Mouse (Mus musculus): ENCODE measurements around the gene Mylk4. TPM values are rescaled to one million over a fixed set of nuclear protein-coding genes. Genes with fewer than 3 reads are reported as not detected.
A peak's percentile ranks its signal among the peaks of the same experiment; 100 is the strongest.

The Mylk4 gene
- polyA plus RNA-seq, 1 experiment from 2014 or later: not detected

DNA sequence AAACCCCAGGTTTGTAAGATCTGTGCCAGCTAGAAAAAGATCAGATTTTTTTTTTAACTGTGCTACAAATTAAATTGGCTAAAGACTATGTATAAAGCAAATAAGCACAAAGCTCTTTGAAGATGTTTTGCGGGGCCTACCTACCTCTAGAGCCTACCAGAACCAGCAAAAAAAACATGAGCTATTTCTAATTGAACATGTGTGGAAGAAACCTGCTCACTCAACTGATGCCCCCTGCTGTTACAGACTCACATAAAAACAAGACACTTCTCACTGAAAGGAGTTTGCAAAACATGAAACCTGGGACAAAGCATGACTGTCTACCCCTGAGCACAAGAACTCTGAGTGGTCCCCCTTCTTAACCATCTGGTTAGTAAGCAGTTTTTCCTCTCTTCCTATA is 13.3 kb upstream of the Mylk4 start:
- H3K27ac ChIP-seq (ENCODE audit: low read depth): no peak overlapping the region

DNA sequence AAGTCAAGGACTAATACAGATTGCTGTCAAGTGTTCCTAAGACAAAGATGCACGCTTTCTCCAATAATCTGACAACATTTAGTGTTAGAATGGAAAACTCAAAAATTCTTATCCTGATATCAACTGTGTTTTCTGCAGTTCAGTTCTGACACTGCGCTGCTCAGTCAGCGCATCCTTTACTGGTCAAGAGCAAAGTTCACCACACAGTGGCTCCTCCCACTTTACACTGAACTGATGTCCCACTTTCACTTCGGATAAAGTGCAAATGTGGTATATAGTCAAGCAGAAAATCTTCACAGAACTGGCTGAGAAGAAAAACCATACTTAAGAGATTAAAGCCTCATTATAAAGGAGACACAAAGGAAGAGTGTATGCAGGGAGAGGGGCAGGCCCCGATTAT is 11.4 kb upstream of the Mylk4 start:
- Histone ChIP-seq H3K4me3 (ENCODE audit: low read depth, low read length) (no peak overlapping the region), H3K27ac (ENCODE audit: low read depth) (no peak overlapping the region), H3K36me3 (ENCODE audit: insufficient read depth) (no peaks in the 10 kb centered on the region), H3K9me3 (ENCODE audit: low read depth, low read length) (no peaks in the 10 kb centered on the region), H3K4me1 (ENCODE audit: insufficient read depth) (no peaks in the 10 kb centered on the region), H3K9ac (no peak overlapping the region), H3K27me3 (ENCODE audit: insufficient read depth, low read length) (no peaks in the 10 kb centered on the region), H3K4me2 (no peak overlapping the region)
- ATAC-seq (ENCODE audit: insufficient read depth) (no peak), DNase-seq (no peak)
- no peak for TF ChIP-seq CTCF (IDR thresholded peaks at IDR 0.05; ENCODE audit: low read depth)
- 84% methylated on average over 5 of the region's 5 CpGs for WGBS

More for the DNA sequence above, 13.3 kb upstream of the Mylk4 start:
- Histone ChIP-seq H3K9me3 (ENCODE audit: low read depth, low read length) (no peaks in the 10 kb centered on the region), H3K27me3 (ENCODE audit: insufficient read depth, low read length) (no peaks in the 10 kb centered on the region), H3K36me3 (ENCODE audit: insufficient read depth) (no peaks in the 10 kb centered on the region), H3K4me1 (ENCODE audit: insufficient read depth) (no peaks in the 10 kb centered on the region), H3K4me3 (ENCODE audit: low read depth, low read length) (no peak overlapping the region), H3K9ac (no peak overlapping the region), H3K4me2 (no peak overlapping the region)
- WGBS: 90% methylated on average over 1 of the region's 1 CpGs
- peak; percentile 15; the same call in 1 of the 2 replicates for TF ChIP-seq CTCF (IDR thresholded peaks at IDR 0.05; ENCODE audit: low read depth)
- no peak for DNase-seq
- ATAC-seq (ENCODE audit: insufficient read depth): no peak

DNA sequence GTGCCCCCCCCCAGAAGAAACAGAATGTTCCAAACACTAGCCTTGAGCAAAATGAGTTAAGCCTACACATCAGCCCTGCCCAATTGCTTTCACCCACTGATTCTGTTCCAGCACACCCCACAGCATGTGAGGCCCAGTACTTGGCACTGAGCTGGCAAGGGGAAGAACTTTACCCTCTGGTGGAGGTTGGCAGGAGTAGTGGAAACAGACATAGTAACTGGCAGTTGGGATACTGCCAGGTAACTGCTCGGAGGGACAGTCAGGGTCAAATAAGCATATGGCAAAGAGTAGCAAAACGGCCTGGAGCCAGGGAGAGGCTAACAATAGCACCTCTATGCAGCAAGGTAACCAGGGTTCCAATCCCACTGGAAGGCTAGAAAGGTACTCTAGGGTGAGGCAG is 10.9 kb upstream of the Mylk4 start:
- H3K27ac ChIP-seq (ENCODE audit: low read depth): no peak overlapping the region
- 51% methylated on average over 2 of the region's 2 CpGs for WGBS
- TF ChIP-seq CTCF (IDR thresholded peaks at IDR 0.05; ENCODE audit: low read depth): no peak
- no peak overlapping the region for H3K4me2 ChIP-seq
- no peaks in the 10 kb centered on the region for H3K9me3 ChIP-seq (ENCODE audit: low read depth, low read length)
- no peaks in the 10 kb centered on the region for H3K36me3 ChIP-seq (ENCODE audit: insufficient read depth)
- H3K4me3 ChIP-seq (ENCODE audit: low read depth, low read length): no peak overlapping the region
- DNase-seq (no peak), ATAC-seq (ENCODE audit: insufficient read depth) (no peak)
- H3K4me1 ChIP-seq (ENCODE audit: insufficient read depth): no peaks in the 10 kb centered on the region
- no peak overlapping the region for H3K9ac ChIP-seq
- no peaks in the 10 kb centered on the region for H3K27me3 ChIP-seq (ENCODE audit: insufficient read depth, low read length)

DNA sequence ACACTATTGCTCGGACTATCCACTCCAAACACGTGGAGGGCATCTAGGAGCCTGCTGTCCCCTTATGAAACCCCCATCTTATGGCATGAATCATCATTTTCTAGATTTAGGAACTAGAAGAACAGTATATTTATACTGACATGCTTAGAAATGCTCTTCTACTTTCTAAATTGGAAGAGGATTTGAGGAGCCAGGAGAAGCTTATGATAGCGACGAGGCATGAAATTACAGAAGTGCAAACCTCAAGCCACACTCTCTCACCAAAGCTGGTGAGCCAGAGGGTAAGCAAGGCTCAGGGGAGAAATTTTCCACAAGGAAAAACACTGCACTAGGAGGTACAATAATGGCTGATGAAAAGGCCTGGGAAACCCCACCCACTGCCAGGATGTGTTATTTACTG is 6.0 kb upstream of the Mylk4 start:
- no peaks in the 10 kb centered on the region for H3K4me1 ChIP-seq (ENCODE audit: insufficient read depth)
- H3K36me3 ChIP-seq (ENCODE audit: insufficient read depth): no peaks in the 10 kb centered on the region
- 75% methylated on average over 4 of the region's 4 CpGs for WGBS
- H3K9me3 ChIP-seq (ENCODE audit: low read depth, low read length): no peaks in the 10 kb centered on the region
- no peaks in the 10 kb centered on the region for H3K27me3 ChIP-seq (ENCODE audit: insufficient read depth, low read length)
- H3K4me2 ChIP-seq: no peak overlapping the region
- DNase-seq (no peak), ATAC-seq (ENCODE audit: insufficient read depth) (no peak)
- no peak overlapping the region for H3K4me3 ChIP-seq (ENCODE audit: low read depth, low read length)
- H3K27ac ChIP-seq (ENCODE audit: low read depth): no peak overlapping the region
- H3K9ac ChIP-seq: no peak overlapping the region
- TF ChIP-seq CTCF (IDR thresholded peaks at IDR 0.05; ENCODE audit: low read depth): no peak

DNA sequence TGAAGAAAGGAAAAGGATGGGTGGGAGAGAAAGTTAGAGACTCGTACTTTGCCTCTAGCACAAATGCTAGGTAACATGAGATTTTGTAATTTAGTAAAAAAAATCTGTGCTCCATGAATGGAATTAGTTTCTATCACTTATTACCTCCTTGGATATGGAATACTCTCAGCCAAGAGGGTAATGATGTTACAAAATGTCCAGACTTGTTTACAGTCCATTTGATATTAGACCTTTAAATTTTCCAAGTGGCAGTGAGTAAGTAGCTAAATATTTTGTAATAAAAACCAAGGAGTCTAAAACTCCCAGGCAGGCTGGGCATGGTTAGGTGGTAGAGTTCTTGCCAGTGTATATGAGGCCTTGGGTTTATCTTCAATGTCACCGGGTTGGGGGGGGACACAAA is 3.8 kb upstream of the Mylk4 start:
- no peak overlapping the region for H3K27ac ChIP-seq (ENCODE audit: low read depth)
- H3K4me3 ChIP-seq (ENCODE audit: low read depth, low read length): no peak overlapping the region
- H3K9ac ChIP-seq: no peak overlapping the region
- no peak for TF ChIP-seq CTCF (IDR thresholded peaks at IDR 0.05; ENCODE audit: low read depth)
- no peaks in the 10 kb centered on the region for H3K4me1 ChIP-seq (ENCODE audit: insufficient read depth)
- no peaks in the 10 kb centered on the region for H3K27me3 ChIP-seq (ENCODE audit: insufficient read depth, low read length)
- H3K36me3 ChIP-seq (ENCODE audit: insufficient read depth): no peaks in the 10 kb centered on the region
- H3K4me2 ChIP-seq: no peak overlapping the region
- H3K9me3 ChIP-seq (ENCODE audit: low read depth, low read length): no peaks in the 10 kb centered on the region
- 43% methylated on average over 2 of the region's 2 CpGs for WGBS
- ATAC-seq (ENCODE audit: insufficient read depth): no peak
- no peak for DNase-seq

DNA sequence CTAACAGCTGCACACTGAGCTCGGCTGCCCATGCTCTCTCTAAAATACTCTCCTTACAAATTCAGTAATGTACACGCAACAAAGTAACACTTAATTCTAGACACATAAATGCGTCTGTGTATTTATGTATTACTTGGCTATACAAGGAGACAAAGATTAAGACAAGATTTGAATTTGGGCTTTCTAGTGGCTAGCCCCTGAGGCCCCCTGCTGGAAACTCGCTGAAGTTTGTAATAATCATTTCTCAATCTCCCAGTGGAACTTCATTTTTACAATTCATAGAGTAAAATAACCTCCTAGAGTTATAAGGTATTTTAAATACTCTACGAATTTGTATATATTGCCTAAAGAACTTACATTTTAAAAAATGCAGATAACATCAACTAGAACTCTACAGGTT is 699 bp downstream of the Mylk4 start:
- H3K4me2 ChIP-seq: no peak overlapping the region
- H3K9ac ChIP-seq: no peak overlapping the region
- DNase-seq: peak; percentile 55
- H3K27me3 ChIP-seq (ENCODE audit: insufficient read depth, low read length): no peaks in the 10 kb centered on the region
- TF ChIP-seq CTCF (IDR thresholded peaks at IDR 0.05; ENCODE audit: low read depth): peak; percentile 54
- no peaks in the 10 kb centered on the region for H3K4me1 ChIP-seq (ENCODE audit: insufficient read depth)
- 38% methylated on average over 5 of the region's 5 CpGs for WGBS
- no peak for ATAC-seq (ENCODE audit: insufficient read depth)
- no peak overlapping the region for H3K4me3 ChIP-seq (ENCODE audit: low read depth, low read length)
- no peaks in the 10 kb centered on the region for H3K36me3 ChIP-seq (ENCODE audit: insufficient read depth)
- no peaks in the 10 kb centered on the region for H3K9me3 ChIP-seq (ENCODE audit: low read depth, low read length)
- no peak overlapping the region for H3K27ac ChIP-seq (ENCODE audit: low read depth)

DNA sequence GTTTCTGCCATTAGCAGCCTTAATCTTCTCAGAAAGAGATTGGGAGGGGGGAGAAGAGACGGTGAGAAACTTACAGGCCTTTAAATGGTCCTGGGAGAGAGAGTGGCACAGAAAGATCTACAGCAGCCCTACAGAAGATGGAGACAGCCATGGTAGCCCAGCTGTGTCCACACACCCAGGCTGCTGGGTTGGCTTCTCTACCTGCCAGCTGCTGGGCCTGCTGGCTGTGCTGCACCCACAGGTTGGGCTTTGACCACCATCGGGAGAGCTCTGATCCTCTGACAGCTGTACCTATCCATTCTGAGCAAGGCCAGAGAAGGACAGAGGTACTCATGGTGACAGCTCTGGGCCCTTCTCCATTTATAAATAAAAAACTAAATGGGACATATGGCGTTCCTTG is 4.9 kb downstream of the Mylk4 start:
- Histone ChIP-seq H3K9me3 (ENCODE audit: low read depth, low read length) (no peaks in the 10 kb centered on the region), H3K4me3 (ENCODE audit: low read depth, low read length) (no peak overlapping the region), H3K9ac (no peak overlapping the region), H3K4me2 (no peak overlapping the region), H3K36me3 (ENCODE audit: insufficient read depth) (no peaks in the 10 kb centered on the region), H3K27me3 (ENCODE audit: insufficient read depth, low read length) (no peaks in the 10 kb centered on the region), H3K27ac (ENCODE audit: low read depth) (no peak overlapping the region), H3K4me1 (ENCODE audit: insufficient read depth) (no peaks in the 10 kb centered on the region)
- DNase-seq (no peak), ATAC-seq (ENCODE audit: insufficient read depth) (no peak)
- TF ChIP-seq CTCF (IDR thresholded peaks at IDR 0.05; ENCODE audit: low read depth): no peak
- WGBS: 60% methylated on average over 3 of the region's 3 CpGs

DNA sequence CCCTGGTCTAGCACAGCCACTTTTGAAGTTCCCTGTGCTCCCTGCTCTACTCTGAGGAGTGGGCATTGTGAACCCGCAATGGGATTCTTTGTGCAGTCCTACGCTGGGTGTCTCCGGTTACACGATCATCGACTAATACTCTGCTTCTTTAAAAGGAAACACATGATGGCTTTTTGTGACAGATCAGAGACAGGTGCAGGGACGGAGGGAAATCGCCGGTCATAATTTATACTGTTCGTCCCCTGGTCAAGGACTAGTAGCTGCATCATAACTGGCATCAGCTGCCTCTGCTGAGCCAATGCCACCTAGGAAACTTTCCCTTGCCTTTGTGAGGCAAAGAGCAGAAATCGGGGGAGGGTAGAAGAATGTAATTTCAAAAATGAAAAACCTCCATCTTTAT is 7.4 kb downstream of the Mylk4 start:
- ATAC-seq (ENCODE audit: insufficient read depth): no peak

More for the DNA sequence above, 7.4 kb downstream of the Mylk4 start:
- Histone ChIP-seq H3K4me1 (ENCODE audit: insufficient read depth) (no peaks in the 10 kb centered on the region), H3K4me3 (ENCODE audit: low read depth, low read length) (no peak overlapping the region), H3K27ac (ENCODE audit: low read depth) (no peak overlapping the region), H3K36me3 (ENCODE audit: insufficient read depth) (no peaks in the 10 kb centered on the region), H3K27me3 (ENCODE audit: insufficient read depth, low read length) (no peaks in the 10 kb centered on the region), H3K4me2 (no peak overlapping the region), H3K9me3 (ENCODE audit: low read depth, low read length) (no peaks in the 10 kb centered on the region), H3K9ac (no peak overlapping the region)
- no peak for DNase-seq
- TF ChIP-seq CTCF (IDR thresholded peaks at IDR 0.05; ENCODE audit: low read depth): no peak
- 80% methylated on average over 10 of the region's 10 CpGs for WGBS

All from lung, embryonic 14.5 days (tissue).